Mouse (Mus musculus): ENCODE measurements around the gene Skiv2l. TPM values are rescaled to one million over a fixed set of nuclear protein-coding genes. Genes with fewer than 3 reads are reported as not detected.

The Skiv2l gene
- polyA plus RNA-seq, 1 experiment from 2014 or later, result 27.1 TPM

DNA sequence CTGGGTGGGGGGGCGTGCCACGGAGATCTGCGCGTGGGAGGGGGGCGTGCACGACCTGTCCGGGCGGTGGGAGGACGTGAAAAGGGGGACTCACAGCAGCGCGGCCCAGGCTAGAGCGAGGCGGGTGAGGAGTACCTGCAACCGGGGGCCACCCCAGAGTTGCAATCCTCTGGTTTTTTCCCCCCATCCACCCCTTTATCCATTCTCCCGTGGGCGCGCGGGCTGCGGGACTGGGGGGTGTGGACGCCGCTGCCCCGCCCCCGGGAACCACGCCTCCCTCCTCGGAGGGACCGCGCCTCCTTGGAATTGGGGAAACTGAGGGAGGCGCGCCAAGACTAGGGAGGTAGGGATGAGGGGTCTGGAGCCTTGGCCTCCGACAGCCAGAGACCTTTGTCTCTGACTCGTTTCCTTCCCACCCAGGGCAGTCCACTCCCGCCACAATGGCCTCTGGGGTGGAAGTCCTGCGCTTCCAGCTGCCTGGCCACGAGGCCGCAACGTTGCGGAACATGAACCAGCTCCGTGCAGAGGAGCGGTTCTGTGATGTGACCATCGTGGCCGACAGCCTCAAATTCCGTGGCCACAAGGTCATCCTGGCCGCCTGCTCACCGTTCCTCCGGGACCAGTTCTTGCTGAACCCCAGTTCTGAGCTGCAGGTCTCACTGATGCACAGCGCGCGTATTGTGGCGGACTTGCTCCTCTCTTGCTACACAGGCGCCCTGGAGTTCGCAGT, 45.0 kb upstream of the Skiv2l start:
- H3K9ac ChIP-seq (replicated peaks; ENCODE audit: low read length), result peak overlapping the region; percentile 97
- H3K9me3 ChIP-seq (replicated peaks; ENCODE audit: control insufficient read depth, low read length), result no peaks in the 10 kb centered on the region
- H3K27ac ChIP-seq (replicated peaks; ENCODE audit: low read depth, low read length), result peak overlapping the region; percentile 87
- H3K27me3 ChIP-seq (ENCODE audit: control insufficient read depth, insufficient read depth, low read length), result no peaks in the 10 kb centered on the region
- H3K4me1 ChIP-seq (ENCODE audit: control insufficient read depth, insufficient read depth, low read length), result peaks cover 7% of the 10 kb centered on the region
- H3K4me3 ChIP-seq (ENCODE audit: low read depth, low read length), result peak overlapping the region; percentile 91
- peak; percentile 45 for DNase-seq (ENCODE audit: low spot score)
- 10% methylated on average over 42 of the region's 51 CpGs for WGBS
- H3K4me2 ChIP-seq (ENCODE audit: low read depth, low read length), result peak overlapping the region; percentile 83
- H3K36me3 ChIP-seq (replicated peaks; ENCODE audit: control insufficient read depth, insufficient read depth, low read depth, low read length), result peaks cover 4% of the 10 kb centered on the region; the same call in 1 of the 2 replicates
- ATAC-seq (replicated peaks; ENCODE audit: insufficient number of reproducible peaks, low FRiP score, low TSS enrichment, low read depth), result no peak

DNA sequence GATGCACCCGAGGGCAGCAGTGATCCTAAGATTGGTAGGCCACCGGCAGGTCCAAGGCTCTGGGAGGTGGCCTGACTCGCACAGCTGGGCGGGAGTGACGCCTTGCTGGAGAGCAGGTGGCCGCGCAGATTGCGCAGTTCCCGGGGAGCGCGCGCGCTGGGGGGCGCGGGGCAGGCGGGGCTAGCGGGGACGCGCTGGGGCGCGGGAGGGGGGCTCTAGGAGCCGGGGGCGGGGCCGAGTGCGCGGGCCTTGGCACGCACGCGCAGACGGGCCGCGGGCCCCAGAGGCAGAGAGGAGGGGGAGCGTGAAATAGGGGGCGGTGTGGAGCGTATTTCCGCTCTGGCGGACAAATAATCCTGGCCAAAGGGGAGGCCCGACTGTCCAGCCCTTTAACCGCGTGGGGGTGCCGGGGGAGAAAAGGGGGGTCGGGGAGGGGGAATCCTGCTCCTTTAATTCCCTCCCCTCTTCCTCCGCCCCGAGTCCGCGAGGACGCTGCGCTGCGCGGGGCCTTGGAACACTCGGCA, 44.1 kb upstream of the Skiv2l start:
- ATAC-seq (replicated peaks; ENCODE audit: insufficient number of reproducible peaks, low FRiP score, low TSS enrichment, low read depth) (peak; percentile 80), DNase-seq (ENCODE audit: low spot score) (peak; percentile 97)
- Histone ChIP-seq H3K27ac (replicated peaks; ENCODE audit: low read depth, low read length) (peak overlapping the region; percentile 87), H3K27me3 (ENCODE audit: control insufficient read depth, insufficient read depth, low read length) (no peaks in the 10 kb centered on the region), H3K9ac (replicated peaks; ENCODE audit: low read length) (peak overlapping the region; percentile 97), H3K4me2 (ENCODE audit: low read depth, low read length) (peak overlapping the region; percentile 83), H3K4me3 (ENCODE audit: low read depth, low read length) (peak overlapping the region; percentile 91), H3K9me3 (replicated peaks; ENCODE audit: control insufficient read depth, low read length) (no peaks in the 10 kb centered on the region), H3K36me3 (replicated peaks; ENCODE audit: control insufficient read depth, insufficient read depth, low read depth, low read length) (peaks cover 4% of the 10 kb centered on the region; the same call in 1 of the 2 replicates), H3K4me1 (ENCODE audit: control insufficient read depth, insufficient read depth, low read length) (peaks cover 7% of the 10 kb centered on the region)
- 1% methylated on average over 19 of the region's 51 CpGs for WGBS

DNA sequence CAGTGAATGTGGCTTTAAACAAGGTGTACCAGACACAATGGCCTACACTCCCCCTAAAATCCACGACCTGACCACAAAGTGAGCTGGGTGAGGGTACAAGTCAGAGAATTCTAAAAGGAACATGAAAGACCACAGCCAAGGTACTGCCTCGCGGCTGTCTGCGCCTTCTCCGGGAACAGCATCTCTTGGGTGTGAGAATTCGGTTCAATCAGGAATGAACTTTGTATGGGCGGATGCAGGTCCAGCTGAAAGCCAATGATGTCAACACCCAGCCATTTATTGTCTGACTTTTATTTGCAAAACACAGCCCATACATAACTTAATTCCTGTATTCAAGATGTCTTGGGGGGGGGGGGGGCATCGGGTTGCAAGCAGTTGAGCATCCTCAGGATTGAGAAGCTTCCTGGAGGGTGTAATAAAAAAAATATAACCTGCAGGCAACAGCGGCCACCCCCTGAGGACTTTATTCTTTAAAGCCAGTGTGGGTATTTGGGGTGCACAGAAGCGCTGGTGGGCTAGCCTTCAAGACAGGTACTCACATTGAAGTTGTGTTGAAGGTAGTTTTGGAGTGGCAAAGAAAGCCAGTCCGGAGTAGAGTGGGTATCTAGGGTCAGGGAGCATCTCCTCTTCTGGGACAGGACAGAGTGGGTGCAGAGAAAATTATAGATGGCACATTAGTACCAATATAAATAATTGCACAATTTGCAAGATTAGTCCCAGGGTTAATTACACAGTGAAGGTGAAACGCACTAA, 43.2 kb upstream of the Skiv2l start:
- peak overlapping the region; percentile 44; the same call in 1 of the 2 replicates for H3K4me2 ChIP-seq (ENCODE audit: low read depth, low read length)
- no peaks in the 10 kb centered on the region for H3K9me3 ChIP-seq (replicated peaks; ENCODE audit: control insufficient read depth, low read length)
- peaks cover 4% of the 10 kb centered on the region; the same call in 1 of the 2 replicates for H3K36me3 ChIP-seq (replicated peaks; ENCODE audit: control insufficient read depth, insufficient read depth, low read depth, low read length)
- H3K9ac ChIP-seq (replicated peaks; ENCODE audit: low read length), result no peak overlapping the region; the same call in 1 of the 2 replicates
- H3K27me3 ChIP-seq (ENCODE audit: control insufficient read depth, insufficient read depth, low read length), result no peaks in the 10 kb centered on the region
- H3K4me1 ChIP-seq (ENCODE audit: control insufficient read depth, insufficient read depth, low read length), result peaks cover 7% of the 10 kb centered on the region
- WGBS, result 71% methylated on average over 12 of the region's 12 CpGs
- H3K27ac ChIP-seq (replicated peaks; ENCODE audit: low read depth, low read length), result 0 out of 2 replicates have a peak overlapping the region, but pooled peaks have one; percentile 9
- DNase-seq (ENCODE audit: low spot score), result no peak
- peak overlapping the region; percentile 91 for H3K4me3 ChIP-seq (ENCODE audit: low read depth, low read length)
- ATAC-seq (replicated peaks; ENCODE audit: insufficient number of reproducible peaks, low FRiP score, low TSS enrichment, low read depth), result no peak

DNA sequence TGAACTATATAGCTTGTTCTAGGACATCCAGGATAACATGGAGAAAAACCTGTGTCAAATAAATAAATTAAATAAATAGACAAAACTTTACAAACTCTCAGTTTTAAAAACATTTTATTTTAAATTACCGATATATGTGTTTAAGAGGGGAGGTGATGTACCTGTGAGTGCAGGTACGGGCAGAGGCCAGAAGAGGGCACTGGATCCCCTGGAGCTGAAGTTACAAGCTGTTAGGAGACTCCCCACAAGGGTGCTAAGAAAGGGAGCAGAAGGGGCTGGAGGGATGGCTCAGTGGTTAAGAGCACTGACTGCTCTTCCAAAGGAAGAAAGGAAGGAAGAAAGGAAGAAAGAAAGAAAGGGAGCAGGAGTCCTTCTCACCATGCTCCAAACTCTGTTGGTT, 41.4 kb upstream of the Skiv2l start:
- H3K4me2 ChIP-seq (ENCODE audit: low read depth, low read length), result no peak overlapping the region
- H3K4me1 ChIP-seq (ENCODE audit: control insufficient read depth, insufficient read depth, low read length), result peaks cover 4% of the 10 kb centered on the region; the same call in 1 of the 2 replicates
- H3K36me3 ChIP-seq (replicated peaks; ENCODE audit: control insufficient read depth, insufficient read depth, low read depth, low read length), result peaks cover 3% of the 10 kb centered on the region; the same call in 1 of the 2 replicates
- no peak overlapping the region for H3K4me3 ChIP-seq (ENCODE audit: low read depth, low read length)
- 91% methylated on average over 2 of the region's 2 CpGs for WGBS
- no peak for DNase-seq (ENCODE audit: low spot score)
- H3K9ac ChIP-seq (replicated peaks; ENCODE audit: low read length), result no peak overlapping the region
- no peaks in the 10 kb centered on the region for H3K9me3 ChIP-seq (replicated peaks; ENCODE audit: control insufficient read depth, low read length)
- no peak overlapping the region for H3K27ac ChIP-seq (replicated peaks; ENCODE audit: low read depth, low read length)
- H3K27me3 ChIP-seq (ENCODE audit: control insufficient read depth, insufficient read depth, low read length), result no peaks in the 10 kb centered on the region
- ATAC-seq (replicated peaks; ENCODE audit: insufficient number of reproducible peaks, low FRiP score, low TSS enrichment, low read depth), result no peak

DNA sequence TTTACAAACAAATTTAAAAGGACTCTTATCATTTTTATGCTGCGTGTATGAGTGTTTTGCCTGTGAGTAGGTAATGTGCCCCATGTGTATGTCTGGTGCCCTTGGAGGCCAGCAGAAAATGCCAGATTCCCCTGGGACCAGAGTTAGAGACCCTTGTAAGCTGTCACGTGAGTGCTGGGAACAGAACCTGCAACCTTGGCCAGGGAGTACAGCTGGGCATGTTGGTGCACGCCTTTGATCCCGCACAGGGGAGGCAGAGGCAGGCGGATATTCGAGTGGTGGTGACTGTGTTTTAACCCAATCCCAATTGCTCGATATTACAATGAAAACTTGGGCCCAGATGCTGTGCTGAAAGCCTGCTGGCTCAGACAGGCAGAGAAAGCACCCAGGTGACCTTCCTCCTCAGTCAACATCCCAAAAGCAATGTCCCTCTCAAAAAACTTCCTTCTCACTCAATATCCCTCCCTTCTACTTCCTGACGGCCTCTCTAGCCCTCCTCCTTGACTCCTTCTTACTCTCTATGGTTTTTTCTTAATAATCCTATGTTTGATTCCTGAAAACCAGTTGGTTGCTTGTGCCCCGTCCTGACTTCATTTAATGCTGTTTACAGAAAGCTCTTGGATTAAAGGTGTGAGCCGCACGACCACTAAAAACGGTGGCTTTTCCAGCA, 40.2 kb upstream of the Skiv2l start:
- H3K9ac ChIP-seq (replicated peaks; ENCODE audit: low read length), result no peak overlapping the region
- 86% methylated on average over 12 of the region's 12 CpGs for whole genome bisulfite sequencing
- no peaks in the 10 kb centered on the region for H3K9me3 ChIP-seq (replicated peaks; ENCODE audit: control insufficient read depth, low read length)
- H3K4me1 ChIP-seq (ENCODE audit: control insufficient read depth, insufficient read depth, low read length), result no peaks in the 10 kb centered on the region
- no peak overlapping the region for H3K4me2 ChIP-seq (ENCODE audit: low read depth, low read length)
- H3K36me3 ChIP-seq (replicated peaks; ENCODE audit: control insufficient read depth, insufficient read depth, low read depth, low read length), result no peaks in the 10 kb centered on the region
- H3K27ac ChIP-seq (replicated peaks; ENCODE audit: low read depth, low read length), result no peak overlapping the region
- DNase-seq (ENCODE audit: low spot score), result no peak
- no peak overlapping the region for H3K4me3 ChIP-seq (ENCODE audit: low read depth, low read length)
- no peak for ATAC-seq (replicated peaks; ENCODE audit: insufficient number of reproducible peaks, low FRiP score, low TSS enrichment, low read depth)
- H3K27me3 ChIP-seq (ENCODE audit: control insufficient read depth, insufficient read depth, low read length), result no peaks in the 10 kb centered on the region

DNA sequence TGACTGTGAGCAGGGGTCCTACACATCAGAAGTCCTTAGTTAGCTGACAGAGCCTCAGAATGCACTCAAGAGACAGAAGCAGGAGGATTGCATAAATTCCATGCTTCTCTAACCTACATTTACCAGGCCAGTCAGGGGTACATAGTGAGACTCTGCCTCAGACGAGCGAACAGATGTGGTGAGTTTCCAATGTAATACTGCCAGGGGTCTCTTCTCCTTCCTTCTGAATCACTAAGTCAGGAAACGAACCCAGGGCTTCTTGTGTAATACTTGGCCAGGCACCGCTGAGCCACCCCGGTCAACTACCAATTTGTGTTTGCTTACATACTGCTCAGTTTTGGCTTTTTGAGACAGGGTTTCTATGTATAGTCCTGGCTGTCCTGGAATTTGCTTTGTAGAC, 37.9 kb upstream of the Skiv2l start:
- no peak overlapping the region for H3K9ac ChIP-seq (replicated peaks; ENCODE audit: low read length)
- DNase-seq (ENCODE audit: low spot score), result no peak
- no peak for ATAC-seq (replicated peaks; ENCODE audit: insufficient number of reproducible peaks, low FRiP score, low TSS enrichment, low read depth)
- no peaks in the 10 kb centered on the region for H3K9me3 ChIP-seq (replicated peaks; ENCODE audit: control insufficient read depth, low read length)
- no peak overlapping the region for H3K27ac ChIP-seq (replicated peaks; ENCODE audit: low read depth, low read length)
- H3K36me3 ChIP-seq (replicated peaks; ENCODE audit: control insufficient read depth, insufficient read depth, low read depth, low read length), result no peaks in the 10 kb centered on the region
- 85% methylated on average over 5 of the region's 5 CpGs for WGBS
- no peak overlapping the region for H3K4me3 ChIP-seq (ENCODE audit: low read depth, low read length)
- no peaks in the 10 kb centered on the region for H3K4me1 ChIP-seq (ENCODE audit: control insufficient read depth, insufficient read depth, low read length)
- no peak overlapping the region for H3K4me2 ChIP-seq (ENCODE audit: low read depth, low read length)
- no peaks in the 10 kb centered on the region for H3K27me3 ChIP-seq (ENCODE audit: control insufficient read depth, insufficient read depth, low read length)

DNA sequence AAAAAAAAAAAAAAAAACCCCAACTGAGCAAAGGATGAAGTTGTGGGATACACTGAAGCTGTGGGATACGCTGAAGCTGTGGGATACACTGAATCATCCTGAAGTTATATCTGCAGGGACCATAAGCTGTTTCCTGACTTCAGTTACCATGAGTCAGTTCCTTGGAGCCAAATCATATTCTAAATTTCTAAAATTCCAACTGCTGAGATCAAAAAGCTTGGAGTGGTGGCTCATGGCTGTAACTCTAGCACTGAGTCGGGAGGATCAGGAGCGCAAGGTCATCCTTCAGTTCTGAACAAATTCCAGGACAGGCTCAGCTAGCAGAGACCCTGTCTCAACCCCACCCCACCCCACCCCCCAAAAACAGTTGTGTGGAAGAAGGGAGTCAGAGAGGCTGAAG, 35.6 kb upstream of the Skiv2l start:
- H3K4me1 ChIP-seq (ENCODE audit: control insufficient read depth, insufficient read depth, low read length), result peaks cover 2% of the 10 kb centered on the region; the same call in 1 of the 2 replicates
- DNase-seq (ENCODE audit: low spot score), result no peak

More for the DNA sequence above, 35.6 kb upstream of the Skiv2l start:
- Histone ChIP-seq H3K36me3 (replicated peaks; ENCODE audit: control insufficient read depth, insufficient read depth, low read depth, low read length) (no peaks in the 10 kb centered on the region), H3K27me3 (ENCODE audit: control insufficient read depth, insufficient read depth, low read length) (no peaks in the 10 kb centered on the region), H3K9me3 (replicated peaks; ENCODE audit: control insufficient read depth, low read length) (no peaks in the 10 kb centered on the region), H3K9ac (replicated peaks; ENCODE audit: low read length) (no peak overlapping the region), H3K27ac (replicated peaks; ENCODE audit: low read depth, low read length) (no peak overlapping the region), H3K4me3 (ENCODE audit: low read depth, low read length) (no peak overlapping the region), H3K4me2 (ENCODE audit: low read depth, low read length) (no peak overlapping the region)
- no peak for ATAC-seq (replicated peaks; ENCODE audit: insufficient number of reproducible peaks, low FRiP score, low TSS enrichment, low read depth)
- 81% methylated on average over 3 of the region's 3 CpGs for WGBS
